Mouse (Mus musculus): ENCODE results near the gene Adh6a.
A peak's percentile ranks its signal among the peaks of the same experiment; 100 is the strongest.
"Not testable (repeated sequence)": the region's sequence is repeated elsewhere in the genome, so short reads cannot be mapped to it uniquely, and the experiment has no call there.

Gene Adh6a

GRCm38 (mm10) chr3:138325001-138325400 is 11.9 kb downstream of the Adh6a start:
- no peak for DNase-seq (ENCODE audit: low read depth)

- DNase-seq (ENCODE audit: low read depth): no peak
These were observed 12.4 kb downstream of the Adh6a start for GRCm38 (mm10) chr3:138325466-138325865.

- no peak for DNase-seq (ENCODE audit: low read depth)
These were observed 20.8 kb downstream of the Adh6a start for GRCm38 (mm10) chr3:138333910-138334309.

GRCm38 (mm10) chr3:138334320-138334719 is 21.2 kb downstream of the Adh6a start:
- DNase-seq (ENCODE audit: low read depth): peak; percentile 13

GRCm38 (mm10) chr3:138335566-138335965 is 22.5 kb downstream of the Adh6a start:
- DNase-seq (ENCODE audit: low read depth): no peak

GRCm38 (mm10) chr3:138336104-138336754 is 23.1 kb downstream of the Adh6a start:
- no peak for DNase-seq (ENCODE audit: low read depth)

GRCm38 (mm10) chr3:138341471-138341870 is 28.4 kb downstream of the Adh6a start, which contains the start of gene Adh6b:
TSS of gene Adh6b (plus strand) at chr3:138341775.
- DNase-seq (ENCODE audit: low read depth): no peak

- no peak for DNase-seq (ENCODE audit: low read depth)
These were observed 34.0 kb downstream of the Adh6a start for GRCm38 (mm10) chr3:138347041-138347440.

GRCm38 (mm10) chr3:138352012-138352809 is 39.1 kb downstream of the Adh6a start:
- DNase-seq (ENCODE audit: low read depth): no peak

- no peak for DNase-seq (ENCODE audit: low read depth)
These were observed 45.8 kb downstream of the Adh6a start for GRCm38 (mm10) chr3:138358856-138359255.

- DNase-seq (ENCODE audit: low read depth): no peak
These were observed 47.6 kb downstream of the Adh6a start for GRCm38 (mm10) chr3:138360721-138361120.

- no peak for DNase-seq (ENCODE audit: low read depth)
These were observed 49.8 kb downstream of the Adh6a start for GRCm38 (mm10) chr3:138362920-138363319.

GRCm38 (mm10) chr3:138366181-138366580 is 53.1 kb downstream of the Adh6a start:
- DNase-seq (ENCODE audit: low read depth): no peak

GRCm38 (mm10) chr3:138369546-138369945 is 56.5 kb downstream of the Adh6a start:
- no peak for DNase-seq (ENCODE audit: low read depth)

- DNase-seq (ENCODE audit: low read depth): not testable (repeated sequence)
These were observed 57.2 kb downstream of the Adh6a start for GRCm38 (mm10) chr3:138370289-138370688.

GRCm38 (mm10) chr3:138373920-138374319 is 60.8 kb downstream of the Adh6a start:
- no peak for DNase-seq (ENCODE audit: low read depth)

- no peak for DNase-seq (ENCODE audit: low read depth)
These were observed 62.1 kb downstream of the Adh6a start for GRCm38 (mm10) chr3:138375148-138375547.

Measured in naive thymus-derived CD4-positive, alpha-beta T cell, adult 2 months (primary cell).